In genomic region chr5:98975877-98976672, GRCm38 (mm10) we compare ENCODE assay signal across 10 mouse cellular contexts.
DNase-seq lines count a peak whose midpoint lies in the region; ATAC-seq lines count a peak whose summit lies in the region.
"Had no signal": no experiment of that assay in that cellular context is flagged by ENCODE, and none has a peak within 500 bp of the region (broad histone marks: within the 10 kb centered on the region; RNA-seq: fewer than 3 reads in every experiment).

No protein-coding gene starts in this region.

- no peak overlapping the region for H3K4me3 ChIP-seq in forebrain, embryonic 13.5 days
- H3K4me3 ChIP-seq in midbrain, embryonic 16.5 days (ENCODE audit: low read depth, low read length): no peak overlapping the region
- H3K4me3 ChIP-seq: neural tube, embryonic 13.5 days had no signal

- H3K9me3 ChIP-seq in forebrain, embryonic 13.5 days (replicated peaks): no peaks in the 10 kb centered on the region
- no peaks in the 10 kb centered on the region; the same call in 1 of the 2 replicates for H3K9me3 ChIP-seq in midbrain, embryonic 16.5 days (replicated peaks; ENCODE audit: control insufficient read depth, low read length, poor library complexity, severe bottlenecking)
- H3K9me3 ChIP-seq: neural tube, embryonic 13.5 days had no signal

- no peak overlapping the region for H3K4me2 ChIP-seq in forebrain, embryonic 13.5 days
- peak overlapping the region; percentile 21; the same call in 1 of the 2 replicates for H3K4me2 ChIP-seq in midbrain, embryonic 16.5 days (ENCODE audit: low read length)
- H3K4me2 ChIP-seq: lung, embryonic 14.5 days; neural tube, embryonic 13.5 days had no signal

- peak; percentile 32 to 33 for DNase-seq in frontal cortex, postnatal 14 days (ENCODE audit: low spot score in 2 of 2)
- peak; percentile 42 to 51 for DNase-seq in layer of hippocampus, postnatal 10 days (ENCODE audit: low spot score in 2 of 2)
- DNase-seq in kidney, postnatal 25 days: no peak
- DNase-seq: cerebellum, postnatal 36 days; lung, embryonic 14.5 days had no signal

- 27% methylated on average over 10 of the region's 10 CpGs for WGBS in forebrain, embryonic 13.5 days
- 34% methylated on average over 10 of the region's 10 CpGs for WGBS in midbrain, embryonic 16.5 days

- peaks cover 11% of the 10 kb centered on the region for H3K4me1 ChIP-seq in forebrain, embryonic 13.5 days
- H3K4me1 ChIP-seq in midbrain, embryonic 16.5 days (ENCODE audit: control insufficient read depth, insufficient read depth, low read length): peaks cover 12% of the 10 kb centered on the region; the same call in 1 of the 2 replicates

- no peaks in the 10 kb centered on the region for H3K36me3 ChIP-seq in forebrain, embryonic 13.5 days (ENCODE audit: poor library complexity, severe bottlenecking)
- H3K36me3 ChIP-seq in midbrain, embryonic 16.5 days (ENCODE audit: control insufficient read depth, insufficient read depth, low read length): no peaks in the 10 kb centered on the region; the same call in 1 of the 2 replicates
- H3K36me3 ChIP-seq: neural tube, embryonic 13.5 days had no signal

- peak overlapping the region; percentile 58 for H3K27ac ChIP-seq in forebrain, embryonic 13.5 days
- H3K27ac ChIP-seq in midbrain, embryonic 16.5 days (ENCODE audit: low read length): 0 out of 2 replicates have a peak overlapping the region, but pooled peaks have one; percentile 44
- H3K27ac ChIP-seq: neural tube, embryonic 13.5 days had no signal

- peak; percentile 94 for ATAC-seq in forebrain, embryonic 13.5 days
- ATAC-seq in midbrain, embryonic 16.5 days: peak; percentile 81
- ATAC-seq in activated CD4-positive, CD25-positive, alpha-beta regulatory T cell, adult 4 months: no peak
- no peak for ATAC-seq in megakaryocyte, adult 5-6 weeks (ENCODE audit: poor library complexity, severe bottlenecking)

- no peaks in the 10 kb centered on the region for H3K27me3 ChIP-seq in forebrain, embryonic 13.5 days
- no peaks in the 10 kb centered on the region for H3K27me3 ChIP-seq in midbrain, embryonic 16.5 days (ENCODE audit: control insufficient read depth, insufficient read depth, low read depth, low read length)
- H3K27me3 ChIP-seq: neural tube, embryonic 13.5 days had no signal

- H3K9ac ChIP-seq in forebrain, embryonic 13.5 days: no peak overlapping the region
- H3K9ac ChIP-seq in midbrain, embryonic 16.5 days (ENCODE audit: low read depth, low read length): no peak overlapping the region
- H3K9ac ChIP-seq: lung, embryonic 14.5 days; neural tube, embryonic 13.5 days had no signal

Comparison
In these comparisons a context has a peak if more than half of its experiments do, and no peak if none do; other contexts are left out.
1. ATAC-seq: peak in forebrain, embryonic 13.5 days (single experiment) and midbrain, embryonic 16.5 days (single experiment); none in activated CD4-positive, CD25-positive, alpha-beta regulatory T cell, adult 4 months (single experiment) and megakaryocyte, adult 5-6 weeks (single experiment).
2. DNase-seq: peak in frontal cortex, postnatal 14 days (2 of 2) and layer of hippocampus, postnatal 10 days (2 of 2); none in kidney, postnatal 25 days (0 of 2).